Mouse (Mus musculus): ENCODE data around the gene Plb1.

GRCm38 (mm10) chr5:32308647-32309046, 76.1 kb downstream of the Plb1 start:
- TF ChIP-seq POLR2A (IDR thresholded peaks at IDR 0.05; ENCODE audit: low read depth, low read length) (no peak), CTCF (IDR thresholded peaks at IDR 0.05; ENCODE audit: extremely low read depth, insufficient read length, insufficient replicate concordance, low read depth, low read length) (no peak)

Measured in small intestine, adult 2 months (tissue).